Mouse (Mus musculus): ENCODE results near the gene Kif13a. TPM values are rescaled to one million over a fixed set of nuclear protein-coding genes. Genes with fewer than 3 reads are reported as not detected.

The Kif13a gene
- polyA plus RNA-seq, 1 experiment from 2014 or later, result 4.9 TPM

GRCm38 (mm10) chr13:46780379-46780778, 149.3 kb downstream of the Kif13a start:
- H3K27ac ChIP-seq (ENCODE audit: low read depth), result no peak overlapping the region
- H3K9ac ChIP-seq (replicated peaks), result no peak overlapping the region
- ATAC-seq, result no peak
- H3K4me3 ChIP-seq (ENCODE audit: low read depth, low read length), result no peak overlapping the region
- no peak for TF ChIP-seq CTCF (IDR thresholded peaks at IDR 0.05; ENCODE audit: low read depth)
- TF ChIP-seq EP300 (IDR thresholded peaks at IDR 0.05; ENCODE audit: low read depth), result no peak
- H3K4me2 ChIP-seq (ENCODE audit: low read depth, low read length), result no peak overlapping the region
- no peak for DNase-seq
- 68% methylated on average over 11 of the region's 11 CpGs for WGBS (ENCODE audit: insufficient replicate concordance)
- H3K9me3 ChIP-seq (ENCODE audit: low read length), result no peaks in the 10 kb centered on the region
- no peaks in the 10 kb centered on the region for H3K4me1 ChIP-seq (ENCODE audit: insufficient read depth)
- no peaks in the 10 kb centered on the region for H3K27me3 ChIP-seq (ENCODE audit: insufficient read depth, low read length)
- peaks cover 9% of the 10 kb centered on the region; the same call in 1 of the 2 replicates for H3K36me3 ChIP-seq (replicated peaks; ENCODE audit: insufficient read depth, low read length)

DNA sequence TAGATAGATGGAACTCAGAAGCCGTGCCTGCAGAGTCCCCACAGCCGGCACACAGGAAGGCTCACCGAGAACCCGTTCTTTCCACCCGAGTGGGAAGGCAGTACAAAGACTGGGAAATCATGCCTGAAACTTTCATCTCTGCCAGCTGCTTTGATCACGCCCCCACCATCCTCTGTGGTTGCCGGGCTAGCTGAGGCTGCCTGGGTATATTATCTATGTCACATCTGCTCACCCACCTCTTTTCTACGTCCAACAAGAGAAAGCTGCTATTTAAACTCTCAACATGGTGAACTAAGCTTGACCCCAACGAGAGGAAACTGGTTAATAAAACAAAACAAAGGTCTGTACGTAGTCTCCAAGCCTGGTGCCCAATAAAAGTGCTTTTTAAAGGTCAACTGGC, 149.8 kb downstream of the Kif13a start:
- ATAC-seq, result no peak
- H3K9me3 ChIP-seq (ENCODE audit: low read length), result no peaks in the 10 kb centered on the region
- H3K27me3 ChIP-seq (ENCODE audit: insufficient read depth, low read length), result no peaks in the 10 kb centered on the region
- DNase-seq, result no peak
- TF ChIP-seq CTCF (IDR thresholded peaks at IDR 0.05; ENCODE audit: low read depth) (no peak), EP300 (IDR thresholded peaks at IDR 0.05; ENCODE audit: low read depth) (no peak)
- no peak overlapping the region for H3K4me3 ChIP-seq (ENCODE audit: low read depth, low read length)
- H3K36me3 ChIP-seq (replicated peaks; ENCODE audit: insufficient read depth, low read length), result peaks cover 10% of the 10 kb centered on the region; the same call in 1 of the 2 replicates
- H3K27ac ChIP-seq (ENCODE audit: low read depth), result no peak overlapping the region
- no peak overlapping the region for H3K9ac ChIP-seq (replicated peaks)
- no peaks in the 10 kb centered on the region for H3K4me1 ChIP-seq (ENCODE audit: insufficient read depth)
- H3K4me2 ChIP-seq (ENCODE audit: low read depth, low read length), result no peak overlapping the region
- WGBS (ENCODE audit: insufficient replicate concordance), result 60% methylated on average over 10 of the region's 10 CpGs

- TF ChIP-seq CTCF (IDR thresholded peaks at IDR 0.05; ENCODE audit: low read depth) (no peak), EP300 (IDR thresholded peaks at IDR 0.05; ENCODE audit: low read depth) (no peak)
- Histone ChIP-seq H3K4me1 (ENCODE audit: insufficient read depth) (no peaks in the 10 kb centered on the region), H3K4me2 (ENCODE audit: low read depth, low read length) (no peak overlapping the region), H3K4me3 (ENCODE audit: low read depth, low read length) (no peak overlapping the region), H3K27ac (ENCODE audit: low read depth) (no peak overlapping the region), H3K9me3 (ENCODE audit: low read length) (no peaks in the 10 kb centered on the region), H3K27me3 (ENCODE audit: insufficient read depth, low read length) (no peaks in the 10 kb centered on the region), H3K9ac (replicated peaks) (no peak overlapping the region), H3K36me3 (replicated peaks; ENCODE audit: insufficient read depth, low read length) (peaks cover 16% of the 10 kb centered on the region)
- WGBS (ENCODE audit: insufficient replicate concordance), result 72% methylated on average over 3 of the region's 3 CpGs
- ATAC-seq, result no peak
- DNase-seq, result no peak
These were observed 152.2 kb downstream of the Kif13a start for GRCm38 (mm10) chr13:46777461-46777860.

DNA sequence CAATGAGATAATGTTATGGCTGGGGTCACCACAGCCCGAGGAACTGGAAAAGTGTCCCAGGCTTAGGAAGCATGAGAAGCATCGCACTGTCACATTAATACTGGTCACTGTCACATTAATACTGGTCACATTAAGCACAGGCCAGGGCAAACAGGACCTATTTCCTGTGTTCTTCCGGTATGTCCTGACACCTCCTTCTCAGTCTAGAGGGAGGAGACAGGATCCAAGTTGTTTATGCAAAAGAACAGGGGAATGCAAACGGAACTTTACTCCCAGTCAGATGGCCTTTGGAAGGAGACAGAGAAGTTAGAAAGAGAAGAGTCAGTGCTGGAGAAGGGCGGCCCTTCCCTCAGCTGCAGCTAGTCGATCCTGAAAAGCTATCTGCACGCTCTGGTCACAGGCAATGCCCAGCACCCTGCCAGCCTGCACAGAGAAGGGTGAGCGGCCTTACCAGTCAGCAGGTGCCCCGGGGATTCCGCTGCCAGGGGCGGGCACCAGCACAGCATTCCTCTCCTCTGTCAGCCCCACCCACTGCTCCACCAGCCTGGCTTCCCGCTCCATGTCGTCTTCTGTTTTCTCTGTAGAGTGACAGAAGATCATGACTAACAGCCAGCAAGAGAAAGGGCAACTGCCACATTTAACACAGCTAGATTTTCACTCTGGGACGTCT, 152.9 kb downstream of the Kif13a start:
- no peak overlapping the region for H3K9ac ChIP-seq (replicated peaks)
- no peak for DNase-seq

GRCm38 (mm10) chr13:46774998-46775397, 154.7 kb downstream of the Kif13a start:
- no peak for ATAC-seq
- H3K4me3 ChIP-seq (ENCODE audit: low read depth, low read length), result no peak overlapping the region
- no peak for DNase-seq
- H3K9ac ChIP-seq (replicated peaks), result no peak overlapping the region
- TF ChIP-seq EP300 (IDR thresholded peaks at IDR 0.05; ENCODE audit: low read depth) (no peak), CTCF (IDR thresholded peaks at IDR 0.05; ENCODE audit: low read depth) (no peak)
- no peaks in the 10 kb centered on the region for H3K27me3 ChIP-seq (ENCODE audit: insufficient read depth, low read length)
- H3K4me2 ChIP-seq (ENCODE audit: low read depth, low read length), result no peak overlapping the region
- no peak overlapping the region for H3K27ac ChIP-seq (ENCODE audit: low read depth)
- WGBS (ENCODE audit: insufficient replicate concordance), result 48% methylated on average over 5 of the region's 5 CpGs
- peaks cover 20% of the 10 kb centered on the region for H3K36me3 ChIP-seq (replicated peaks; ENCODE audit: insufficient read depth, low read length)
- no peaks in the 10 kb centered on the region for H3K4me1 ChIP-seq (ENCODE audit: insufficient read depth)
- H3K9me3 ChIP-seq (ENCODE audit: low read length), result no peaks in the 10 kb centered on the region

More for the DNA sequence above, 152.9 kb downstream of the Kif13a start:
- H3K4me3 ChIP-seq (ENCODE audit: low read depth, low read length), result no peak overlapping the region
- no peak for TF ChIP-seq EP300 (IDR thresholded peaks at IDR 0.05; ENCODE audit: low read depth)
- TF ChIP-seq CTCF (IDR thresholded peaks at IDR 0.05; ENCODE audit: low read depth), result no peak
- no peak for ATAC-seq
- no peak overlapping the region for H3K27ac ChIP-seq (ENCODE audit: low read depth)
- 71% methylated on average over 14 of the region's 14 CpGs for WGBS (ENCODE audit: insufficient replicate concordance)
- peaks cover 16% of the 10 kb centered on the region for H3K36me3 ChIP-seq (replicated peaks; ENCODE audit: insufficient read depth, low read length)
- H3K4me1 ChIP-seq (ENCODE audit: insufficient read depth), result no peaks in the 10 kb centered on the region
- H3K9me3 ChIP-seq (ENCODE audit: low read length), result no peaks in the 10 kb centered on the region
- no peak overlapping the region for H3K4me2 ChIP-seq (ENCODE audit: low read depth, low read length)
- no peaks in the 10 kb centered on the region for H3K27me3 ChIP-seq (ENCODE audit: insufficient read depth, low read length)

GRCm38 (mm10) chr13:46772581-46772980, 157.1 kb downstream of the Kif13a start:
- DNase-seq (no peak), ATAC-seq (no peak)
- H3K4me3 ChIP-seq (ENCODE audit: low read depth, low read length), result no peak overlapping the region
- H3K9ac ChIP-seq (replicated peaks), result no peak overlapping the region
- no peaks in the 10 kb centered on the region for H3K4me1 ChIP-seq (ENCODE audit: insufficient read depth)
- H3K36me3 ChIP-seq (replicated peaks; ENCODE audit: insufficient read depth, low read length), result peaks cover 20% of the 10 kb centered on the region
- no peaks in the 10 kb centered on the region for H3K27me3 ChIP-seq (ENCODE audit: insufficient read depth, low read length)
- H3K4me2 ChIP-seq (ENCODE audit: low read depth, low read length), result no peak overlapping the region
- H3K27ac ChIP-seq (ENCODE audit: low read depth), result no peak overlapping the region
- WGBS (ENCODE audit: insufficient replicate concordance), result 90% methylated on average over 13 of the region's 13 CpGs
- no peak for TF ChIP-seq CTCF (IDR thresholded peaks at IDR 0.05; ENCODE audit: low read depth)
- TF ChIP-seq EP300 (IDR thresholded peaks at IDR 0.05; ENCODE audit: low read depth), result no peak
- no peaks in the 10 kb centered on the region for H3K9me3 ChIP-seq (ENCODE audit: low read length)
